Mouse (Mus musculus): Measurements from ENCODE around the gene Phactr2. TPM values are rescaled to one million over a fixed set of nuclear protein-coding genes. Genes with fewer than 3 reads are reported as not detected.
"Not testable (repeated sequence)": the region's sequence is repeated elsewhere in the genome, so short reads cannot be mapped to it uniquely, and the experiment has no call there.

Gene Phactr2
- polyA plus RNA-seq, 1 experiment = 2.3 TPM

- TF ChIP-seq GATA1 (IDR thresholded peaks at IDR 0.05; ENCODE audit: borderline replicate concordance, low read length) (no peak), FLI1 (IDR thresholded peaks at IDR 0.05; ENCODE audit: low read length) (no peak)
- no peaks in the 10 kb centered on the region for H3K36me3 ChIP-seq (replicated peaks; ENCODE audit: low read length)
- H3K27me3 ChIP-seq (replicated peaks) = no peaks in the 10 kb centered on the region
- peaks cover 6% of the 10 kb centered on the region for H3K9me3 ChIP-seq
- H3K4me3 ChIP-seq (replicated peaks) = no peak overlapping the region
- H3K4me1 ChIP-seq = no peaks in the 10 kb centered on the region
Observed at GRCm38 (mm10) chr10:13485958-13486357, 11.7 kb upstream of the Phactr2 start.

- H3K27me3 ChIP-seq (replicated peaks) = peaks cover 32% of the 10 kb centered on the region
- peaks cover 18% of the 10 kb centered on the region for H3K9me3 ChIP-seq
- TF ChIP-seq GATA1 (IDR thresholded peaks at IDR 0.05; ENCODE audit: borderline replicate concordance, low read length) (no peak), FLI1 (IDR thresholded peaks at IDR 0.05; ENCODE audit: low read length) (no peak)
- no peaks in the 10 kb centered on the region for H3K36me3 ChIP-seq (replicated peaks; ENCODE audit: low read length)
- peaks cover 10% of the 10 kb centered on the region for H3K4me1 ChIP-seq
- no peak overlapping the region for H3K4me3 ChIP-seq (replicated peaks)
Observed at GRCm38 (mm10) chr10:13479341-13479740, 5.1 kb upstream of the Phactr2 start.

GRCm38 (mm10) chr10:13475121-13475520, 909 bp upstream of the Phactr2 start:
- Histone ChIP-seq H3K9me3 (peaks cover 6% of the 10 kb centered on the region), H3K4me1 (peaks cover 20% of the 10 kb centered on the region), H3K27me3 (replicated peaks) (peaks cover 64% of the 10 kb centered on the region), H3K36me3 (replicated peaks; ENCODE audit: low read length) (no peaks in the 10 kb centered on the region), H3K4me3 (replicated peaks) (peak overlapping the region; percentile 64)
- no peak for TF ChIP-seq GATA1 (IDR thresholded peaks at IDR 0.05; ENCODE audit: borderline replicate concordance, low read length)
- TF ChIP-seq FLI1 (IDR thresholded peaks at IDR 0.05; ENCODE audit: low read length) = no peak

GRCm38 (mm10) chr10:13474568-13474955, 350 bp upstream of the Phactr2 start:
- Histone ChIP-seq H3K27me3 (replicated peaks) (peaks cover 64% of the 10 kb centered on the region), H3K9me3 (peaks cover under 1% of the 10 kb centered on the region), H3K4me3 (replicated peaks) (peak overlapping the region; percentile 91), H3K36me3 (replicated peaks; ENCODE audit: low read length) (no peaks in the 10 kb centered on the region), H3K4me1 (peaks cover 20% of the 10 kb centered on the region)
- no peak for TF ChIP-seq FLI1 (IDR thresholded peaks at IDR 0.05; ENCODE audit: low read length)

DNA sequence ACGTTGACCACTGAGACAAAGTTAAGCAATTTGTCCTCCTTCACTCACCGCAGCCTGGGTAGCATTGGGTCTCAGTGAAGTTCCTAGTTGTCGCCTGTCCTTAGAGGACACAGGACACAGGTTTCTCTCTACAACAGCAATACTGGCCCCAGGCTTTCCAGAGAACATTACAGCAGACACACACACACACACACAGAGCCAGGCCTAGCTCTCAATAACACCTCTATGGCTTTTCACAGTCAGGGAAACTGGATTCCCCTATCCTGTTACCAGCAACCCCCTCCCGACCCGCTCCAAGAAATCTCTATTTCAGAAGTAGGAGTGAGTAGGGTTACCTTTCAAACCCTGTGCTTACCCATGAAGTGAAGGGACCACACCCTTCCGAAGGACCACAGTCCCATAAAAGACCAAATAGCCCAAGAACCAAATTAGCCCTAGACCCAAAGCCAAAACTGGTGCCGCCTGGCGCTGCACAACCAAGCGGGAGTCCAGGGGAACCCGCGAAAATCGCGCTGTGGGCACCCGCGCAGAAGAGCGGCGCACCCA, 852 bp downstream of the Phactr2 start:
- Histone ChIP-seq H3K36me3 (replicated peaks; ENCODE audit: low read length) (no peaks in the 10 kb centered on the region), H3K4me1 (peaks cover 20% of the 10 kb centered on the region), H3K4me3 (replicated peaks) (peak overlapping the region; percentile 91), H3K27me3 (replicated peaks) (peaks cover 71% of the 10 kb centered on the region), H3K9me3 (no peaks in the 10 kb centered on the region)
- TF ChIP-seq GATA1 (IDR thresholded peaks at IDR 0.05; ENCODE audit: borderline replicate concordance, low read length) (no peak), FLI1 (IDR thresholded peaks at IDR 0.05; ENCODE audit: low read length) (no peak)

DNA sequence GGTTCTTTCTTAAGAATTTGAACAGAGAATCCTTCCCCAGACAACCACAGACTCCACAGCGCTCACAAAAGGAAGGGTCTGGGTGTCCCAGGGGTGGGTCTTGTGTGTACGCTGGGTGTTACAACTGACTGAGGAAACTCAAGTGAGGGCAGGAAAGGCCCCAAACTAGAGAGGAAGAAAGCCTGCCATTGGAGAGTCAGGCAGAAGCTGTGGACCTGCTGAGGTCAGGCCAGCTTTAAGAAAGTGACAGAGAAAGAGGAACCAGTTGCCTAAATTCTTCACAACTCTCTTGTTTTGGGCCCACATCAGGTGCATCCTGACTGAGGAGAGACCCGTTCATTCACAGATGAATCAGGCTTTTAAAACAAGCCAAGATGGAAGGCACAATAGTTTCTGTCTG, 4.0 kb downstream of the Phactr2 start:
- peaks cover 56% of the 10 kb centered on the region for H3K27me3 ChIP-seq (replicated peaks)
- H3K4me1 ChIP-seq = peaks cover 20% of the 10 kb centered on the region
- no peak overlapping the region for H3K4me3 ChIP-seq (replicated peaks)
- TF ChIP-seq FLI1 (IDR thresholded peaks at IDR 0.05; ENCODE audit: low read length) (no peak), GATA1 (IDR thresholded peaks at IDR 0.05; ENCODE audit: borderline replicate concordance, low read length) (no peak)
- H3K36me3 ChIP-seq (replicated peaks; ENCODE audit: low read length) = no peaks in the 10 kb centered on the region
- H3K9me3 ChIP-seq = no peaks in the 10 kb centered on the region

DNA sequence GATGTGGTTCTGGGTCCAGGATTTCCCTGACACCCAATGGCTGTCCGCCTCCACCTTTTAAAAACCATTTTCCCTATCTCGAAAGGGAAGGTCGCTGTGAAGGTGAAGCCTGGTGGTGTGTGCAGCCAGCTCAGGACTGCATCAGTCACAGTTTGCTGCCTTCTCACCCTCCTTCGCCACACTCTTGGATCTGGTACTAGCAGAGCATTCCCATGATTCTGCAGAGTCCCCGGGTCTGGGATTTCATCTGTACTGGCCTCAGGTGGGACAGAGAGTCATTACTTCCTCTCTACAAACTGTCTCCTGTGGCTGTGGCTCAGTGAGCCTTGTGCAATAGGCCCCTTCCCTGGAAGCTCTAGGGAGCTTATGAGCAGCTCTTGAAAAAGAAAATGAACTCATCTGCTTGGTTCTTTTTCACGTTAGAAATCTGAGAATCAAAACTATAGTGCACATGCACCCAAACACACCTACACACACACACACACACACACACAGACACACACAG, 6.1 kb downstream of the Phactr2 start:
- not testable (repeated sequence) for H3K36me3 ChIP-seq (replicated peaks; ENCODE audit: low read length); H3K9me3 ChIP-seq; H3K4me3 ChIP-seq (replicated peaks); H3K4me1 ChIP-seq
- H3K27me3 ChIP-seq (replicated peaks) = peaks cover 37% of the 10 kb centered on the region

- no peak overlapping the region for H3K4me3 ChIP-seq (replicated peaks)
- peaks cover 14% of the 10 kb centered on the region for H3K9me3 ChIP-seq
- TF ChIP-seq FLI1 (IDR thresholded peaks at IDR 0.05; ENCODE audit: low read length) (no peak), GATA1 (IDR thresholded peaks at IDR 0.05; ENCODE audit: borderline replicate concordance, low read length) (no peak)
- H3K4me1 ChIP-seq = no peaks in the 10 kb centered on the region
- peaks cover 27% of the 10 kb centered on the region for H3K27me3 ChIP-seq (replicated peaks)
- H3K36me3 ChIP-seq (replicated peaks; ENCODE audit: low read length) = no peaks in the 10 kb centered on the region
Observed at GRCm38 (mm10) chr10:13466925-13467324, 7.3 kb downstream of the Phactr2 start.

GRCm38 (mm10) chr10:13464295-13464694, 9.9 kb downstream of the Phactr2 start:
- H3K4me3 ChIP-seq (replicated peaks); H3K27me3 ChIP-seq (replicated peaks): not testable (repeated sequence)

GRCm38 (mm10) chr10:13453200-13453990, 20.8 kb downstream of the Phactr2 start:
- Histone ChIP-seq H3K9me3 (peaks cover 5% of the 10 kb centered on the region; the same call in 1 of the 2 replicates), H3K4me3 (replicated peaks) (peak overlapping the region; percentile 86), H3K4me1 (peaks cover 8% of the 10 kb centered on the region), H3K36me3 (replicated peaks; ENCODE audit: low read length) (no peaks in the 10 kb centered on the region), H3K27me3 (replicated peaks) (no peaks in the 10 kb centered on the region)
- TF ChIP-seq FLI1 (IDR thresholded peaks at IDR 0.05; ENCODE audit: low read length) (no peak), GATA1 (IDR thresholded peaks at IDR 0.05; ENCODE audit: borderline replicate concordance, low read length) (no peak)

More at GRCm38 (mm10) chr10:13464295-13464694, 9.9 kb downstream of the Phactr2 start:
- peaks cover 21% of the 10 kb centered on the region for H3K9me3 ChIP-seq
- H3K4me1 ChIP-seq; H3K36me3 ChIP-seq (replicated peaks; ENCODE audit: low read length): not testable (repeated sequence)

All from megakaryocyte, embryonic 14.5 days (primary cell).